Mouse (Mus musculus) splenic B cell, adult 2 months (primary cell): ENCODE measurements around the gene Zdhhc14.
A peak's percentile ranks its signal among the peaks of the same experiment; 100 is the strongest.
"Not testable (repeated sequence)": the region's sequence is repeated elsewhere in the genome, so short reads cannot be mapped to it uniquely, and the experiment has no call there.

Source experiments
- DNase-seq: peaks from one replicate; pipeline ENCODE4 v3.0.0-alpha.2; 2011; ENCODE audit warnings: low read depth, low spot score
- H3K27me3 ChIP-seq: 2 replicates; pipeline ENCODE4 v1.6.1; 2012; ENCODE audit warnings: mild to moderate bottlenecking, low read length, moderate library complexity, mixed read lengths; ENCODE audit not compliant: control insufficient read depth, poor library complexity, insufficient read depth, severe bottlenecking
- H3K36me3 ChIP-seq: 2 replicates; pipeline ENCODE4 v1.6.1; 2012; ENCODE audit warnings: mild to moderate bottlenecking, low read length, moderate library complexity, mixed read lengths; ENCODE audit not compliant: control insufficient read depth, poor library complexity, insufficient read depth, severe bottlenecking

Gene Zdhhc14

DNA sequence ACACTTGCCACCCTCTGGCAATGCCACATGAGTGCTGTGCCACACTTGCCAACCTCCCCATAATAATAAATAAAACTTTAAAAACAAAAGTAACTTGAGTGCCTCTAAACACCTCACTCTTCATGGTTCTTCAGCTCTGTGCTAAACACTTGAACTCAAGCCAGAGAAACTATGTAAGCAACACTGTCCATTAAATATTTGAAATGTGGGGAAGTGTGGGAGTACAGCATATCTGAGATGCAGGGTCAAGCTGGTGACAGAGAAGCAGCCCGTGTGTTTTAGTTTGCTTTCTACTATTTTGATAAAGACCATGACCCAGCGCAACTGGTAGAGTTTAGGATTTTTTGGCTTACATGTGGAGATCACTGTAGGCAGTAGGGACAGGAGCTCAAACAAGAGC, 100.7 kb downstream of the Zdhhc14 start:
- no peaks in the 10 kb centered on the region for H3K36me3 ChIP-seq
- no peak for DNase-seq
- no peaks in the 10 kb centered on the region for H3K27me3 ChIP-seq

- DNase-seq = no peak
- Histone ChIP-seq H3K36me3 (no peaks in the 10 kb centered on the region), H3K27me3 (no peaks in the 10 kb centered on the region)
Observed at GRCm38 (mm10) chr17:5595068-5595467, 102.7 kb downstream of the Zdhhc14 start.

DNA sequence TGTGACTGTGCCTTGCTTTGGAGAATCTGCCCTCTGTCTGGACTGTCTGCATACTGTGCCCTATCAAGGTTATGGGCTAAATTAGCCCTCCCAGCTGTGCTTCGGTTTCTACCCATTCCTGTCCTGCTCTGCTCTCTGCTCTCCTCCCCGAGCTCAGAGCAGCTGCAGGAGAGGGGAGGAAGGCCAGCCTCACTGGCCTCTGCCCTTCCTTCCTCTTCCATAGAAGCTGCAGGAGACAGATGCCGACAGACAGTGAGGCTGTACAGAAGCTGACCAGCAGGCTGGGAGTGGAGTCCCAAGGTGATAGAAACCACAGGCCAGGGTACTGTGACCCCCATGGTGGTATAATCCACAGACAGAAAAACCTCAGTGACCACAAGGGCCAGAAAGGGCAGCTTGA, 104.1 kb downstream of the Zdhhc14 start:
- Histone ChIP-seq H3K27me3 (no peaks in the 10 kb centered on the region), H3K36me3 (no peaks in the 10 kb centered on the region)
- no peak for DNase-seq

GRCm38 (mm10) chr17:5598999-5599398, 106.6 kb downstream of the Zdhhc14 start:
- no peak for DNase-seq
- Histone ChIP-seq H3K36me3 (no peaks in the 10 kb centered on the region), H3K27me3 (no peaks in the 10 kb centered on the region)

DNA sequence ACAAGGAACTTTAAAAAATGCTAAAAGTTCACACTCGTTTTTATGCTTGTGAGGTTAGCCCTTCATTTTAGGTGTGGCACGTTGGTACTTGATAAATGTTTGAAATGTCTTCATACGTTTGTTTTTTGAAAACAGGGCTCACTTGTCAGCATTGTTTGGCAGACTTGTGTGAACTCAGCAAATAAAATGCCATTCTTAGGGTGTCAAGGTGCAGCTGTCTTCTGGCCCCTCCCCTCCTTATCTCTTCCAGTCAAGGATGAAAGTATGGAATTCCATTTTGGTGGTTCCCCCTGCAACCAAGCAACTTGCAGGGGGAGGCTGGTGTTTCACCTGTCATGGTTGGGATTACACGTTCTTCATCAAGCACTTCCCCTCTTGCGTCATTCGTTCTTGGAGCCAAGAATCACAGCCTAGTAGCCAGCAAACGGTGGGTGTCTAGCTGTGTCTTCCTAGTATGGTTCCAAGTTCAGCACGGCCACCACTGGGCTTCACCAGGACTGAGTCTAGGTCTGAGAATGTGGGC, 108.2 kb downstream of the Zdhhc14 start:
- no peaks in the 10 kb centered on the region for H3K36me3 ChIP-seq
- no peaks in the 10 kb centered on the region for H3K27me3 ChIP-seq
- DNase-seq = no peak

DNA sequence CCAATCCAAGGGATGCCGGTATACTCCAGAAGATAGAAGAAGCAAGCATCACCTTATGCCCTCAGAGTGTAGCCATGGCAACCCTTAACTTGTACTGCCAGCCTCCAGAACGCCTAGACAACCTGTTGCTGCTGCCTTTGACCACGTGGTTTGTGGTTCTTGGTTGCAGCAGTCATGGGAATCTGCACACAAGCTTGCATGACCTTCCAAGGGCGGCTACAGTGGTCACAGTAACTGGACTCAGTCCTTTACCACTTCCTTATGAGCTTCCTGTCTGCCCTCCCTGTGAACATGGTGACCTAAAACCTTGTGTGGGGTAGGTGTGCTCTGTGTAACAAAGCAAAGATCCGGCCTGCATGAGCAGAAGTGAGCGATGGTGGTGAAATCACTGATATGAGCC, 109.6 kb downstream of the Zdhhc14 start:
- peak; percentile 91 for DNase-seq
- Histone ChIP-seq H3K27me3 (no peaks in the 10 kb centered on the region), H3K36me3 (no peaks in the 10 kb centered on the region)

- DNase-seq = no peak
- Histone ChIP-seq H3K27me3 (no peaks in the 10 kb centered on the region), H3K36me3 (no peaks in the 10 kb centered on the region)
Observed at GRCm38 (mm10) chr17:5606151-5606591, 113.8 kb downstream of the Zdhhc14 start.

GRCm38 (mm10) chr17:5607352-5607751, 115.0 kb downstream of the Zdhhc14 start:
- Histone ChIP-seq H3K27me3 (no peaks in the 10 kb centered on the region), H3K36me3 (no peaks in the 10 kb centered on the region)
- DNase-seq = no peak

DNA sequence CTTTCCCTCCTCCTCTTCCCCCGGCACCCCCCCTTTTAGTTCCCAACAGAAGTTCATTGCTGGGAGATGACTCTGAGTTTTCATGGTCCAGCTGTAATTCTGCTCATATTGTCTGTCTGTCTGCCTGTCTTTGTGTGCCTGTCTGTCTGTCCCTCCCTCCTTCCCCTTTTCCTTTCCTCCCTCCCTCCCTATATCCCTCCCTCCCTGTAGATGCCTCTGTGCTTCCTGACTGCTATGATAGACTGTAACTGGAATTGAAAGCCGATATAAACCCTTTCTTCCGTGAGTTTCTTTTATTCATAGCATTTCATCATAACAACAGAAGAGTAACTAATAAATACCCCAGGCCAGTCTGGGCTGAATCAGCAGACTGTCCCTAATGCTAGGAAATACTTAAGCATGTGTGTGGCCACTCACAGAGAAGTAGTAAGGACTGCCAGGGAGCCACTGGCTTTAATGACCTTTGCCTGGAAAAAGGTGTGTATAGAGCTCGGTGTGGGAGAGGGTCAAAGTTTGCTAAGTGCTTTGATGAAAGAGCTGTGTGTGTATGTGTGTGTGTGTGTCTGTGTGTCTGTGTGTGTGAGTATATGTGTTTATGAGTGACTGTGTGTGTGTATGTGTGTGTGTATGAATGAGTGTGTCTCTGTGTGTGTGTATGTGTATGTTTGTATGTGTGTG, 117.7 kb downstream of the Zdhhc14 start:
- Histone ChIP-seq H3K36me3 (no peaks in the 10 kb centered on the region), H3K27me3 (no peaks in the 10 kb centered on the region)
- no peak for DNase-seq

GRCm38 (mm10) chr17:5612236-5612635, 119.9 kb downstream of the Zdhhc14 start:
- Histone ChIP-seq H3K36me3 (no peaks in the 10 kb centered on the region), H3K27me3 (no peaks in the 10 kb centered on the region)
- no peak for DNase-seq

DNA sequence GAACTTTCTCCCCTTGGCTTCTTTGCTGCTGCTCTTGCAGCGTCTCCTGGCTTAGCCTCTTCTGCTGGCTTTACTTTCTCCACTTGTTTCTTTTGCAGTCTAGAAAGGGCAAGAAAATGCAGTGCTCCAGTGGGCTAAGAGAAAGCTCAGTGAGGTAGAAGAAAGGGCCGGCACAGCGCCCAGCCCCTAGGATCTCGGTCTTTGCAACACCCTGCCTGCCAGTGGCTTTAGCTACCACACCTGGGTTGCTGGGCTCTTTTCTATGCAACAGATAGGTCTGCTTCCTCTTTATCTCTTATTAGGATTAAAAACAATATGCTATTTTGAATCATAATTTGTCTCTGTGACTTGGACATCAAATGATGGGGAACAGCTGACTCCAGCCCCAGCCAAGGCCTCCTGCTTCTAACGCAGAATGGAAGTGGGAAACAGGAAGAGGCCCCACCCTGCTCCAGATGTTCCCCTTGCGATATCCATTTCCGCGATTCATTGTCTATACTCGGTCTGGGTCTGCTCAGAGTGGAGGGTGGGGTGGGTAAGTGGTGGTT, 122.5 kb downstream of the Zdhhc14 start:
- H3K27me3 ChIP-seq = no peaks in the 10 kb centered on the region
- H3K36me3 ChIP-seq = no peaks in the 10 kb centered on the region
- DNase-seq = no peak

DNA sequence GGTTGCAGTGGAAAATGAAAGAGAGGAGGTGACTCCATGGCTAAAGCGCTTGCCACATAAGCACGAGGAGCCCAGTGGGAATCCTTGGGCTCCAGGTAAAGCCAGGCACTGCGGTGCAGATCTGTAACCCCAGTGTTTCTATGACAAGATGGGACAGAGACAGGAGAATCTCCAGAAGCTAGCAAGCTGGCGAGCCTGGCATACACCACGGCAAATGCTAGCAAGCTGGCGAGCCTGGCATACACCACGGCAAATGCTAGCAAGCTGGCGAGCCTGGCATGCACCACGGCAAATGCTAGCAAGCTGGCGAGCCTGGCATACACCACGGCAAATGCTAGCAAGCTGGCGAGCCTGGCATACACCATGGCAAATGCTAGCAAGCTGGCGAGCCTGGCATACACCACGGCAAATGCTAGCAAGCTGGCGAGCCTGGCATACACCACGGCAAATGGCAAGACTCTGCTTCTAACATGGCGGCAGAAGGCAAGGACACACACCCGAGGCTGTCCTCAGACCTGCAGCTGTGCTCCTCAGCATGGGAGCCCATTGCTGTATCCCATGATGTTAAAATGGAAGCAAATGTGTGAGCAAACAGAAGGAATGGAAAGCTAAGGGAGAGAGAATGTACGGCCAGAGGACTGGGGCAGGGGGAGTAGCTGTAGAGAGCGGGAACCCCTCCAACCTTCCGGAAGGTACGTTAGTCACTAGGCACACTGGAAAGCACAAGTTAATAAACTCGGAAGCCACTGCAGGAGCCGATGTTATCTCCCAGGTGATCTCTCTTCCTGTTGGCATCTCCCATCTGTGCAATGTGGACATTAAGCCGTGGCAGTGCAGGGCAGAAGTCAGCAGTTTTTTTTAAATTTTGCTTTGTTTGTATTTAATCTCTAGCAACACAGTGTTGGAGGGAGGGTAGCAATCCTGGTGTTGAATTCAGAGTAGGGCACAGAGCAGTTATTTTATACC, 129.6 kb downstream of the Zdhhc14 start:
- Histone ChIP-seq H3K27me3 (no peaks in the 10 kb centered on the region), H3K36me3 (no peaks in the 10 kb centered on the region)
- DNase-seq = no peak

DNA sequence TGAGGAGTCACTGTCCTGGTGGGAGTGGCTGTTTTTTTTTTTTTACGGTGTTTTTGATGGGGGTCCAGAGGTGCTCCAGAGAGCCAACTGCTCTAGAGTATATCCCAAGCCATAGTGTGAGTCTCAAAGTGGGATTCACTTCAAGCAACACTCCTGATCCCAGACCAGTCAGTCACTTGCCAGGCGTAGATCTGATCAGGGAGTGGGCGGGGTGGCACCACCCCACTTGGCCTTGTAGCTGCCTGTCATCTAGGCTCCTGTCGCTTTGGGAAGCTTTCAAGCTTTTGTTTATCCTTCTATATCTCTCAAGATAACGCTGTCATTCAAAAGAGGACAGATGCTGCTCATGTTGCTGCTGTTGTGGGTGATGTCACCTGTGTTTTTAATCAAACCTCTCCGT, 130.4 kb downstream of the Zdhhc14 start:
- DNase-seq = no peak
- H3K36me3 ChIP-seq = no peaks in the 10 kb centered on the region

GRCm38 (mm10) chr17:5623181-5623580, 130.8 kb downstream of the Zdhhc14 start:
- H3K27me3 ChIP-seq = no peaks in the 10 kb centered on the region
- H3K36me3 ChIP-seq = no peaks in the 10 kb centered on the region
- DNase-seq = no peak

More for the DNA sequence above, 130.4 kb downstream of the Zdhhc14 start:
- no peaks in the 10 kb centered on the region for H3K27me3 ChIP-seq

DNA sequence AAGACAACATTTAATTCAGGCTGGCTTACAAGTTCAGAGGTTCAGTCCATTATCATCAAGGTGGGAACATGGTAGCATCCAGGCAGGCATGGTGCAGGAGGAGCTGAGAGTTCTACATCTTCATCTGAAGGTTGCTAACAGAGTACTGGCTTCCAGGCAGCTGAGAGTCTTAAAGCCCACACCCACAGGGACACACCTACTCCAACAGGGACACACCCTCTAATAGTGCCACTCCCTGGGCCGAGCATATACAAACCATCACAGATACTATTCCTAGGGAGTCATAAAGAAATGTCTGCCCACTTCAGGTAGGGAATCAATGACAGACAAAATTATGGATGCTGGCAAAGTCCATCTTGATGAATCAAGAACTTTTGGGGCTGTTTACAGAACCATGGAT, 132.5 kb downstream of the Zdhhc14 start:
- not testable (repeated sequence) for H3K27me3 ChIP-seq, DNase-seq, H3K36me3 ChIP-seq
